Mouse (Mus musculus) thymus, postnatal 4 days (tissue): ENCODE measurements around the gene Pak7.
"Not testable (repeated sequence)": the region's sequence is repeated elsewhere in the genome, so short reads cannot be mapped to it uniquely, and the experiment has no call there.

ENCODE experiments used
- DNase-seq: peaks from one replicate; pipeline ENCODE4 v3.0.0; 2021

The Pak7 gene

GRCm38 (mm10) chr2:136387181-136388131 lies at the start of gene Pak7:
Pak7 (minus strand) TSS chr2:136387967.
- DNase-seq: no peak

DNA sequence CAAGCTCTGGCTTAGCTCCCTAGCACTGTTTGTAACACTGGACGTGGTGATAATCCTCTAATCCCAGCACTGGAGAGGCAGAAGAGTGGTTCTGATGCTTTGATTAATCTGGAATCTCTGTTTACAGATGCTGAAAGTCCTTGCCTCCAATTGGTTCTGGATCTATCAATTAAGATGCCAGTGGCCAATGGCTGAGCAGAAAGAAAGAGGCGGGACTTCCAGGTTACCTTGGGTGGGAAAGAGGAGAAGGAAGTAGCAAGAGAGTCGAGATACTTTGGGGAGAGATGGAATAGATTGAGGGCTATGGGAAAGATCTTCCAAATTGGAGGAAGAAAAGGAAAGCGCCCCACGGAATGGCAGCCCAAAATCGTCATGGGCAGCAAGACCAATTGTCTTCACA lies 37.8 kb upstream of the Pak7 start:
- DNase-seq: no peak

- no peak for DNase-seq
These were observed 31.8 kb upstream of the Pak7 start for GRCm38 (mm10) chr2:136419543-136419942.

- DNase-seq: no peak
These were observed 28.6 kb upstream of the Pak7 start for GRCm38 (mm10) chr2:136416381-136416780.

DNA sequence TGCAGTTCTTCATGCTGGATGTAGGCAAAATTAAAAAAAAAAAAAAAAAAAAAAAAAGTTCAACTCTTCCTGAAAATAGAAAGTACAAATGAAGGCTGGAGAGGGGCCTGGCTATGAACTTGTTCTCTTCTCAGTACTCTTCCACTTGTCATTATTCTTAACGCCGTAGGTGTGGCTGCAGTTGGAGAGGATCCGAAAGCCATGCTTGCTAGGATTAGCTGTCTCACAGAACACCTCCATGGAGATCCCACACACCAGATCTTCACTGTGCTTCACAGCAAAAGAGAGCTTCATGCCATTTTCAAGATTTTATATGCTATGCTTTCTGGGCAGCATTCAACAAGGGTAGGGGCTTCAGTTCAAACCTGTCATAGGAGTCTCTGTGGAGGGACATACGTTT lies 14.8 kb upstream of the Pak7 start:
- no peak for DNase-seq

GRCm38 (mm10) chr2:136375318-136375717 lies 12.4 kb downstream of the Pak7 start:
- DNase-seq: no peak

DNA sequence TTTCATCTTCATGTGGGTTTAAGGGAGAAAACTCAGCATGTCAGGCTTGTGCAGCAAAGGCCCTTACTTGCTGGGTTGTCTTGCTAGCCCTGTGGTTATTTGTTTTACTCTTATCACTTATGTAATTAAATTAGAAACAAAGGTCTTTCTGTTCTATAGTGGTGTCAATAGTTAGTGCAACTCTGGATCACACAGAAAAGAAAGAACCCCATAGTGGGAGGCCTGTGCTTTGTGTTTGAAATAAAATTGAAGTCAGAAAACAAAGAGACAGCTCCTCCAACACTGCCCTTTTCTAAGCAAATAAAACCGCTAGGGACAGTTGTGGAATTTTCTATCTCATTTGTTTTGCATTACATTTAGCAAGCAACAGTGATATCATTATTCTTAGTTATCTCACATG lies 15.4 kb downstream of the Pak7 start:
- DNase-seq: no peak

GRCm38 (mm10) chr2:136351393-136352096 lies 36.2 kb downstream of the Pak7 start:
- DNase-seq: no peak

GRCm38 (mm10) chr2:136350459-136350858 lies 37.3 kb downstream of the Pak7 start:
- no peak for DNase-seq

DNA sequence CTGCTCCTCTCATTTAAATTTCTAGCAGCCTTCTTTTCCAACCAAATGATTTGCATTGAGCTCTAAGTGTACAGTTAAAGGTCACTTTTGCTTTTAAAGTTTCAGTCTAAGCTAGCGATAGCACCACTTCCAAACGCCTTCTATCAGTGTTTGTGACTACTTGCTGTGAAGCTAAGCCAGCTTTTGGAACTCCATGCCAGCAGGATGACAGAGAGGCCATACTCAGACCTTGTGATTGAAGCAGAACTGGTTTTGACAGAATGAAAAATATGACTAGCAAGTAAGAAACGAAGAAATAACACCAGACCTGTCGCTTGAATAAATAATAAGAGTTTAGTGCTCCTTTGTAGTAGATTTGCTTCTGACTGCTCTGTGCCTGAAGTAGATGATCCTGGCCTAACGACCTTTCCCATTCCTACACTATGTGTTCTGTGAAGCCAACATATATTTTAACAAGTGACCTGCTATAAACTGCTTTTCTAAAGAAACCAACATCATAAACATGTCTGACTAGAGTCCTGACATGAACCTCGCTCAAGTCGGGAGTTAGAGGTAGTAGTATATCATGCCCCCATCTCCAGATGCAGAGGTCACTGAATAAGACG lies 38.0 kb downstream of the Pak7 start:
- no peak for DNase-seq

GRCm38 (mm10) chr2:136344240-136344780 lies 43.5 kb downstream of the Pak7 start:
- not testable (repeated sequence) for DNase-seq

GRCm38 (mm10) chr2:136329974-136330373 lies 57.8 kb downstream of the Pak7 start:
- DNase-seq: no peak

DNA sequence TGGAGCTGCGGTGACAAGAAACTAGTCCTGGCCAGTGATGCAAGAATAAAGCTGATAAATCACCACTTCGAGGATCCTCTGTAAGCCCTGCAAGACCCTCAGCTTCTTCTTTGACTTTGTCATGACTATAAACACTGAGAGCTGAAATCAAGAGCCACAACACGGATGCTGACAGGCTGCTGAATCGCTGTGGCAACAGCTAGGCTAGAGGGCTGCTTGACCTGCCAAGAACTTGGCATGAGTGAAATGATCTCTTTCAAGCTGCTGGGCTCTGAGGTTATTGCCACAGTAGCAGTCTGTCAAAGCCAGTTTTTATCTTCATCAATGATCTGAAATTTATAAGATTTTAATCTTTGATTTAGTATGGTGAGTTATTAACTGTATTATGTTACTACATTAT lies 62.1 kb downstream of the Pak7 start:
- no peak for DNase-seq

GRCm38 (mm10) chr2:136309313-136309712 lies 78.5 kb downstream of the Pak7 start:
- no peak for DNase-seq

- DNase-seq: no peak
These were observed 79.0 kb downstream of the Pak7 start for GRCm38 (mm10) chr2:136308743-136309142.

- no peak for DNase-seq
These were observed 85.6 kb downstream of the Pak7 start for GRCm38 (mm10) chr2:136302201-136302600.

DNA sequence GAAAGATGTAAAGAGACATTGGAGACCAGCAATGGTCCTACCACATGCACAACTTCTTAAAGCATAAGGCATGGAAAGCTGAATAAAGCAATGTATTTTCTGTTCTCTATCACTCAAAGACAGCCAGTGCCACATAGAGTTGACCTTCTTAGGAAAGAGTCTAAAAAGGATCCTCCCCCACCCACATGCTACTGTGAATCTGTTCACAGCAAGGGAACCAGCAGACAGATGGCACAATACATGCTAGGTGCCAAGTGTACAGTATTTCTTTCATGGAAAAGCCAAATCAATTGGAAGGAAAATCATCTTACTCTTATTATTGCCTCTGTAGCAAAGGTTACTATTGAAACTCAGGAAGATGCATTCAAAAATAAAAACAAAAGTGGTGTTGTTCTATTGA lies 86.4 kb downstream of the Pak7 start:
- DNase-seq: no peak

DNA sequence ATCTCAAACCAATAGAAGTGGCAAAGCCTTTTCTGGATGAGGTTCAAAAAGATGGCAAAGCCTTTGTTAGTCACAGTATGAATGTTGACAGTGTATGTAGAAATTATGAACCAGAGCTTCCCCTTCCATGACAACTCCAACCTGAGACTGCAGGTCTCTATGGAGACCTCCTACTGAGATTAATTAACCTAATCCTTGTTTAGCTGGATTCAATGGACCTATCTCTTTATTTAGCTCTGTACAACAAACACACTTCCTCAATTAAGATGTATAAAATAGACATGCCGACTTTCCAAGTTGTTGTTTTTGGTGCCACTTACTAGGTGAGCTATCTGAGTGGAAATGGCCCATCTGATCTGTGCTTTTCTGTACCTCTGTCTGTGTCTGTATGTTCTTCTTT lies 90.4 kb downstream of the Pak7 start:
- no peak for DNase-seq

DNA sequence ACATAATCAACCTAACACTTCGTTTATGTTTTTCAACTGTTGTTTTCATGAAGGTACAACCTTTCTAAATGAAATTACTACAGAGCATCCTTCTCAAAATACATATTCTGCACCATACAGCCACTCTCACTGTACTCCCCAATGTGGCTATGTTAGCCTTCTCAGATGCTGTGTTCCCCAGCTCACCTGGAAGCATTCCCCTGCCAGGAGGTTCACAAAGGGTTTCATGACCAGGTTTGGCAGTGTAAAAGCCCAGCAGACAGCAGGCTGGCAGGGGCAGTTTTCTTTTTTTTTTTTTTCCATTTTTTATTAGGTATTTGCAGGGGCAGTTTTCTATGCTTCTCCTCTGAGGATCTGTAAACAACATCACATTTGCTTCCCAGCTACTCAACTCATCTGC lies 105.7 kb downstream of the Pak7 start:
- no peak for DNase-seq

DNA sequence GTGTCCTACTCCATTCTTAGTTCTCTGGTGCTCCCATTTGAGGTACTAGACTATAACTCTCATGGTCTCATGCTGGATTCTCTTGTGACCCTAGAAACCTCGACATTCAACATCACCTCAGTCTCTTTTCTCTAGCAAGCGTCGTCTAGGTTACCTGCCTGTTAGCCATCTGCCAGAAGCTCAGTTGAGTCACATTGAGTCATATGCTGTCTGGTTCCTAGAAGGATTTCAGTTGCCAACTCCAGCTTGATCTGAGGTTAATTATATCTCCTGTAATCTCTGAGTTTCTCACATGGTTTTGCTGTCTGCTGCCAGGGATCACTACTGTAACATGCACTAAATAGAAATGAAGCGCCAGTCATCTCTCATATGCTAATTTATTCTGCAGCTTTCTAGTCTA lies 145.8 kb downstream of the Pak7 start:
- not testable (repeated sequence) for DNase-seq

DNA sequence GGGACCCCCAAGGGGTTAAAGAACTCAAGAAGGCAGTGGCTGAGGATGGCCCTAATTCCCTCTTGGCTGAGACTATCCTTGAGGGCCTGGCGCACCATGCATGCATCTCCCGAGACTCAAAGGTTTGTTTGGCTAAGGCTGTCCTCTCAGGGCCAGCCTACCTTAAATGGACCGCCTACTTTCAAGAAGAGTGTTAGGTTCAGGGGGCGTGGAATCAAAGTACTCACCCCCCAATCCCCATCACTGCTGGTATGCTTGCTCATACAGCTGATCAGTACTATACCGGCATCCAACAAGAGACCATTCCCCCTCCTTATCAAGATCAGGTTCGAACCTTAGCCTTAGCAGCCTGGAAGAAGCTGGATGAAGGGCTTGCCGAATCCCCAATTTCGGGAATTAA lies 156.5 kb downstream of the Pak7 start:
- DNase-seq: no peak

GRCm38 (mm10) chr2:136204034-136204433 lies 183.7 kb downstream of the Pak7 start:
- DNase-seq: no peak

- DNase-seq: no peak
These were observed 212.7 kb downstream of the Pak7 start for GRCm38 (mm10) chr2:136175030-136175429.
